ENCODE assay signal across 12 mouse cellular contexts in the genomic region with DNA sequence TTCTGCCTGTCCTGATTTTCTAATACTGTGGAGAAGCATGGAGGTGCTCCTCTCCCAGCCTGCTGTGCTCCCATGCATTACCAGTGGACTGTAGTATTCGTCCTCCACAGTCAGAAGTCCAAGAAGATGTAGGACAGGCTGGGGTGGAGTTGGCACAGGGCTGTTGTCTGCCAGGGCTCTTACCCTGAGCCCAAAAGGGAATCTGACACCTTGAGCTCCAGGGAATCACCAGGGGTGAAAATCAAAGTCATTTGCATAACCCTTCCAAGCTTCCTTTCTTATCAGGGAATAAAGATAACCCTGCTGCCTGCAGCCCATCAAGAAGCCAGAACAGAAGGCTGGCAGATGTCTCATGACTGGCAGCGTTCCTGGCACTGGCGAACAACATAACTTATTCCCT.
"Had no signal": no experiment of that assay in that cellular context is flagged by ENCODE, and none has a peak within 500 bp of the region (broad histone marks: within the 10 kb centered on the region; RNA-seq: fewer than 3 reads in every experiment).

No protein-coding gene starts in this region.

- H3K4me2 ChIP-seq: liver, embryonic 11.5 days; liver, embryonic 15.5 days; midbrain, embryonic 13.5 days; stomach, embryonic 15.5 days had no signal

- DNase-seq: kidney, postnatal 25 days; lung, adult 2 months; lung, postnatal 36 days; right cerebral cortex, postnatal 14 days; thymus, adult 2 months; thymus, postnatal 4 days had no signal

- H3K9me3 ChIP-seq: limb, embryonic 10.5 days; liver, embryonic 15.5 days; stomach, embryonic 15.5 days had no signal

- H3K27me3 ChIP-seq: liver, embryonic 15.5 days; midbrain, embryonic 13.5 days; stomach, embryonic 15.5 days had no signal

- ATAC-seq: lung, postnatal 0 days; midbrain, embryonic 13.5 days had no signal

- H3K4me3 ChIP-seq: limb, embryonic 10.5 days; liver, embryonic 15.5 days; midbrain, embryonic 13.5 days; stomach, embryonic 15.5 days had no signal

- H3K36me3 ChIP-seq: limb, embryonic 10.5 days; liver, embryonic 15.5 days; midbrain, embryonic 13.5 days; stomach, embryonic 15.5 days had no signal

- H3K4me1 ChIP-seq: liver, embryonic 15.5 days; stomach, embryonic 15.5 days had no signal

- H3K27ac ChIP-seq: limb, embryonic 10.5 days; liver, embryonic 15.5 days; midbrain, embryonic 13.5 days; stomach, embryonic 15.5 days had no signal

- H3K9ac ChIP-seq: liver, embryonic 15.5 days; midbrain, embryonic 13.5 days; stomach, embryonic 15.5 days had no signal
